8 mouse cellular contexts compared by ENCODE assay signal in genomic region chr2:167605178-167605794, GRCm38 (mm10). TPM values are rescaled to one million over a fixed set of nuclear protein-coding genes. Genes with fewer than 3 reads are reported as not detected.
DNase-seq lines count a peak whose midpoint lies in the region; ATAC-seq and TF ChIP-seq lines count a peak whose summit lies in the region.

No protein-coding gene starts in this region.

- H3K36me3 ChIP-seq in hindbrain, postnatal 0 days (ENCODE audit: insufficient read depth, low read length): peaks cover 14% of the 10 kb centered on the region; the same call in 1 of the 2 replicates

- H3K4me3 ChIP-seq in gastrocnemius, adult 2 months: no peak overlapping the region
- no peak overlapping the region for H3K4me3 ChIP-seq in hindbrain, postnatal 0 days (ENCODE audit: low read length)

- intact Hi-C loops in gastrocnemius, adult 2 months (cut with DNase I): loop anchor here (1.0 kb wide), 1 partner anchor 68 kb away; no protein-coding TSS in a partner anchor

- no peak overlapping the region for H3K9ac ChIP-seq in hindbrain, postnatal 0 days (replicated peaks; ENCODE audit: low read length)

- ATAC-seq in hindbrain, postnatal 0 days: peak; percentile 75

- DNase-seq in T-cell, adult 2 months (ENCODE audit: low spot score): peak; percentile 73
- DNase-seq in cerebellum, postnatal 36 days: peak; percentile 81 to 85
- DNase-seq in gastrocnemius, adult 2 months: peak; percentile 95
- peak; percentile 91 for DNase-seq in hindbrain, postnatal 0 days (ENCODE audit: low spot score)
- peak; percentile 86 to 92 for DNase-seq in left cerebral cortex, adult 18-20 months (ENCODE audit: low spot score in 2 of 2)
- DNase-seq in lung, postnatal 4 days: peak; percentile 88 to 93
- peak; percentile 90 to 93 for DNase-seq in right cerebral cortex, adult 2 months (ENCODE audit: low spot score in 2 of 2)
- DNase-seq in urinary bladder, postnatal 10 days (ENCODE audit: low spot score): peak; percentile 55

- TF ChIP-seq CTCF in gastrocnemius, adult 2 months (IDR thresholded peaks at IDR 0.05): peak; percentile 96
- TF ChIP-seq CTCF in hindbrain, postnatal 0 days (IDR thresholded peaks at IDR 0.05; ENCODE audit: low read depth): peak; percentile 97

- H3K4me1 ChIP-seq in hindbrain, postnatal 0 days (ENCODE audit: insufficient read depth, low read length): no peaks in the 10 kb centered on the region

- H3K27me3 ChIP-seq in hindbrain, postnatal 0 days (ENCODE audit: insufficient read depth, low read length): no peaks in the 10 kb centered on the region

- H3K9me3 ChIP-seq in hindbrain, postnatal 0 days (ENCODE audit: low read length): no peaks in the 10 kb centered on the region

- 32% methylated on average over 11 of the region's 11 CpGs for WGBS in hindbrain, postnatal 0 days

- H3K4me2 ChIP-seq in hindbrain, postnatal 0 days (ENCODE audit: low read depth, low read length): no peak overlapping the region

- H3K27ac ChIP-seq in gastrocnemius, adult 2 months: peak overlapping the region; percentile 38; the same call in 1 of the 2 replicates
- H3K27ac ChIP-seq in hindbrain, postnatal 0 days: no peak overlapping the region

RNA-seq across cellular contexts. Expression of gene Ube2v1, which starts 26.6 kb away (rescaled TPM):
- total RNA-seq in gastrocnemius, adult 2 months (2021): 100 to 1,000 TPM; 170 to 181 TPM
- total RNA-seq in hindbrain, postnatal 0 days (2014; rRNA removed): 209 and 247 TPM in 2 replicates
- 380 and 384 TPM in 2 replicates for polyA plus RNA-seq in hindbrain, postnatal 0 days (2015; fragmentation: Nextera tagmentation; extraction: Ambion mirVana)
- total RNA-seq in left cerebral cortex, adult 18-20 months (2021): 100 to 1,000 TPM; 259 to 266 TPM

RNA-seq across cellular contexts. Expression of gene Gm20431, which starts 56.0 kb away (rescaled TPM):
- total RNA-seq in gastrocnemius, adult 2 months (2021): 10 to 100 TPM in 1 of 2 experiments, 1 to 10 TPM in 1; 3.7 to 11.5 TPM
- total RNA-seq in hindbrain, postnatal 0 days (2014; rRNA removed): 7.5 and 10.7 TPM in 2 replicates
- 7.2 and 9.8 TPM in 2 replicates for polyA plus RNA-seq in hindbrain, postnatal 0 days (2015; fragmentation: Nextera tagmentation; extraction: Ambion mirVana)
- total RNA-seq in left cerebral cortex, adult 18-20 months (2021): 10 to 100 TPM; 32.2 to 33.5 TPM
